Mouse (Mus musculus) brain, adult 2 months (tissue): ENCODE data around the gene Wapl.
A peak's percentile ranks its signal among the peaks of the same experiment; 100 is the strongest.

Source experiments
- DNase-seq: peaks from one replicate; pipeline ENCODE4 v3.0.0; 2011; ENCODE audit warnings: low read depth, low spot score

Gene Wapl

GRCm38 (mm10) chr14:34772132-34772531, 98.4 kb downstream of the Wapl start:
- DNase-seq = no peak

DNA sequence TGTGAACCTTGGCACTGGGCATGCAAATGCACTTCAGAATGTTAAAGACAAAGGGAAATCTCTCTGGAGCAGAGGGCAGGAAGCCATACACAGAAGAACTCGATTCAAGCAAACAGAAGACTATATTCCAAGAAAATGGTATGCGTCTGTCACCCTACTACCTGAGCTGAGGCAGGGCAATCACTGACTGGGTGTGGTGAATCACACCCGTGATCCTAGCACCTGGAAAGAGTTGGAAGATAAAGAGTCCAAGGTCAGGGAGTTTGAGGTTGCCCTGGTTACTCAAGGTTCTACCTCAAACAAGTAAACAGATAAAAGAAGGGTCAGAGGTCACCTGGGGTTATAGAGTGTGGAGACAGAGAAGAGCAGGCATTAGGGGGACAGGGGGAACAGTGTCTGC, 100.0 kb downstream of the Wapl start:
- DNase-seq = no peak

- DNase-seq = no peak
These were observed 100.5 kb downstream of the Wapl start for GRCm38 (mm10) chr14:34774231-34774630.

- DNase-seq = no peak
These were observed 103.1 kb downstream of the Wapl start for GRCm38 (mm10) chr14:34776719-34777385.

DNA sequence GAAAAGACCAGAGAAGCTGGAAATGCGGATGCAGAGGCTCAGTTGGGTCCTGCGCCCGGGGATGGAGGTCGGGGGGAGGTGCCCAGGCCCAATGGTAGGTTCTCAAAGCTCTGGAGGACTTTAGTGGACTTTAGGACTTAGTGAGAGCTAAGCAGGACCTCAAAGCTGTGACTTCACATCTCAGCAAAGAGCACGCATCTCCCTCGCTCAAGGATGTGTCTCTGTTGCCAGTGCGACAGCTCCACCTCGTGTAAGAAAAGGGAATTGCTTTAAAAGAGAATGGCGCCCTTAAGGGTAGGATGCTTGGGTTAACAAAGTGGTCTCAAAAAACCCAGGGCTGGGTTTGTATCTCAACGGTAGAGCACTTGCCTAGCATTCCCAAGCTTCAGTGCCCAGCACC, 104.1 kb downstream of the Wapl start:
- DNase-seq = peak; percentile 81

DNA sequence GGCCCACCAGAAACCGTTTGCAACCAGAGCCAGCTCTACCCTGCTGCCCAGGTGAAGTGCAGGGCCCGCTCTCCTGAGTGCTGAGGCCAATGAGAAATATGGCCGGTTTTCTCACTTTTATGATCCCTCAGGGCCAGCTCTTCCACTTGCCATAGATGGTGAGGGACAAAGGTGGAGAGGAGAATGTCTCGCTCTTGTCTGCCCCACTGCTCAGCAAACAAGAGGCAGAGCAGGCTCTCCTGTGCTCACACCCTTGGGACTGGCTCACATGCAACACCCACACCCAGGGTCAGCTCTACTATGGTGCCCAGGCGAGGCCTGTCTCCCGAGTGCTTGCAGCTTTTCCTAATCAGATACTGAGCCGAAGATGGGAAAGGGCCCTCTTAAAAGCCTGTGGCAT, 105.0 kb downstream of the Wapl start:
- no peak for DNase-seq

GRCm38 (mm10) chr14:34793406-34794037, 119.8 kb downstream of the Wapl start:
- no peak for DNase-seq
